Comparison of ENCODE assay signal across 10 mouse cellular contexts in genomic region chr19:23489780-23490179, GRCm38 (mm10). TPM values are rescaled to one million over a fixed set of nuclear protein-coding genes. Genes with fewer than 3 reads are reported as not detected.
DNase-seq lines count a peak whose midpoint lies in the region; ATAC-seq lines count a peak whose summit lies in the region.
"Had no signal": no experiment of that assay in that cellular context is flagged by ENCODE, and none has a peak within 500 bp of the region (broad histone marks: within the 10 kb centered on the region; RNA-seq: fewer than 3 reads in every experiment).

No protein-coding gene starts in this region.

- 68% methylated on average over 8 of the region's 8 CpGs for WGBS in forebrain, embryonic 12.5 days

- H3K4me3 ChIP-seq in forebrain, embryonic 12.5 days (replicated peaks) = no peak overlapping the region
- H3K4me3 ChIP-seq: embryonic facial prominence, embryonic 12.5 days had no signal

- H3K27me3 ChIP-seq in forebrain, embryonic 12.5 days = no peaks in the 10 kb centered on the region
- H3K27me3 ChIP-seq: embryonic facial prominence, embryonic 12.5 days had no signal

- intact Hi-C loops in heart, postnatal 25 days (cut with DNase I) = no loop called here

- no peaks in the 10 kb centered on the region for H3K9me3 ChIP-seq in forebrain, embryonic 12.5 days
- H3K9me3 ChIP-seq: embryonic facial prominence, embryonic 12.5 days had no signal

- no peak overlapping the region for H3K9ac ChIP-seq in forebrain, embryonic 12.5 days
- H3K9ac ChIP-seq: embryonic facial prominence, embryonic 12.5 days had no signal

- no peak overlapping the region for H3K4me2 ChIP-seq in forebrain, embryonic 12.5 days
- H3K4me2 ChIP-seq: embryonic facial prominence, embryonic 12.5 days had no signal

- H3K36me3 ChIP-seq in forebrain, embryonic 12.5 days (replicated peaks) = no peaks in the 10 kb centered on the region
- H3K36me3 ChIP-seq: embryonic facial prominence, embryonic 12.5 days had no signal

- no peak overlapping the region for H3K27ac ChIP-seq in forebrain, embryonic 12.5 days
- H3K27ac ChIP-seq: embryonic facial prominence, embryonic 12.5 days had no signal

- no peaks in the 10 kb centered on the region for H3K4me1 ChIP-seq in forebrain, embryonic 12.5 days

- peak; percentile 45 to 59 for DNase-seq in cerebellum, postnatal 10 days
- no peak for DNase-seq in cerebellum, adult 11 months
- DNase-seq in retina, postnatal 1 day = peak; percentile 21
- DNase-seq in retina, embryonic 14.5 days (ENCODE audit: low spot score) = no peak
- peak; percentile 23 for DNase-seq in heart, postnatal 25 days (ENCODE audit: low spot score)
- no peak for DNase-seq in right cerebral cortex, adult 18-20 months
- DNase-seq in testis, postnatal 10 days (ENCODE audit: low spot score) = no peak
- DNase-seq: spleen, adult 18-20 months had no signal

- ATAC-seq in forebrain, embryonic 12.5 days (ENCODE audit: low FRiP score) = no peak

RNA-seq across cellular contexts. Expression of gene Mamdc2, which starts 41.5 kb away (rescaled TPM):
- total RNA-seq in heart, postnatal 25 days (2021) = 1 to 10 TPM; 2.0 to 2.7 TPM
- 0.62 and 1.5 TPM in 2 replicates for polyA plus RNA-seq in forebrain, embryonic 12.5 days (2016; fragmentation: Nextera tagmentation; extraction: Ambion mirVana)

Comparison
In these comparisons a context has a peak if more than half of its experiments do, and no peak if none do; other contexts are left out.
1. DNase-seq: peak in cerebellum, postnatal 10 days (2 of 2), retina, postnatal 1 day (single experiment) and heart, postnatal 25 days (single experiment); none in cerebellum, adult 11 months (single experiment), retina, embryonic 14.5 days (single experiment), right cerebral cortex, adult 18-20 months (single experiment) and testis, postnatal 10 days (single experiment).